Mouse (Mus musculus): Measurements from ENCODE around the gene Rassf7. TPM values are rescaled to one million over a fixed set of nuclear protein-coding genes. Genes with fewer than 3 reads are reported as not detected.

The Rassf7 gene
- polyA plus RNA-seq, 1 experiment = 2.3 TPM

Other genes starting within 250 kb of the Rassf7 start
- gene Ifitm1, start 248.6 kb upstream of the Rassf7 start, polyA plus RNA-seq (2012; rRNA removed) = 28.8 and 33.2 TPM in 2 replicates
- gene Ifitm3, start 205.1 kb upstream of the Rassf7 start, polyA plus RNA-seq (2012; rRNA removed) = 72.6 and 82.1 TPM in 2 replicates
- 0.86 and 1.0 TPM in 2 replicates for gene Ifitm6, start 197.9 kb upstream of the Rassf7 start, polyA plus RNA-seq (2012; rRNA removed)
- not detected in 2 replicates for gene Gm17387, start 186.7 kb upstream of the Rassf7 start, polyA plus RNA-seq (2012; rRNA removed)
- 99.1 and 103 TPM in 2 replicates for gene B4galnt4, start 154.8 kb upstream of the Rassf7 start, polyA plus RNA-seq (2012; rRNA removed)
- gene Pkp3, start 137.6 kb upstream of the Rassf7 start, polyA plus RNA-seq (2012; rRNA removed) = 0.11 and 0.22 TPM in 2 replicates
- gene Sigirr, start 115.3 kb upstream of the Rassf7 start, polyA plus RNA-seq (2012; rRNA removed) = 3.7 and 4.0 TPM in 2 replicates
- gene Ano9, start 98.1 kb upstream of the Rassf7 start, polyA plus RNA-seq (2012; rRNA removed) = 0.08 and 0.10 TPM in 2 replicates
- 52.1 and 62.4 TPM in 2 replicates for gene Ptdss2, start 93.5 kb upstream of the Rassf7 start, polyA plus RNA-seq (2012; rRNA removed)
- 34.5 and 36.4 TPM in 2 replicates for gene Rnh1, start 43.0 kb upstream of the Rassf7 start, polyA plus RNA-seq (2012; rRNA removed)
- gene Hras, start 21.9 kb upstream of the Rassf7 start, polyA plus RNA-seq (2012; rRNA removed) = 243 and 245 TPM in 2 replicates
- gene Lrrc56, start 21.7 kb upstream of the Rassf7 start, polyA plus RNA-seq (2012; rRNA removed) = 4.8 and 5.5 TPM in 2 replicates
- 0.17 and 0.20 TPM in 2 replicates for gene Lmntd2, start 1.8 kb upstream of the Rassf7 start, polyA plus RNA-seq (2012; rRNA removed)
- 31.0 and 35.1 TPM in 2 replicates for gene Phrf1, start 12.9 kb downstream of the Rassf7 start, polyA plus RNA-seq (2012; rRNA removed)
- 7.7 and 8.6 TPM in 2 replicates for gene Irf7, start 50.6 kb downstream of the Rassf7 start, polyA plus RNA-seq (2012; rRNA removed)
- gene Cdhr5, start 60.9 kb downstream of the Rassf7 start, polyA plus RNA-seq (2012; rRNA removed) = not detected in 2 replicates
- 12.4 and 29.9 TPM in 2 replicates for gene Sct, start 63.3 kb downstream of the Rassf7 start, polyA plus RNA-seq (2012; rRNA removed)
- gene Drd4, start 76.1 kb downstream of the Rassf7 start, polyA plus RNA-seq (2012; rRNA removed) = 0.44 and 0.48 TPM in 2 replicates
- gene Deaf1, start 111.8 kb downstream of the Rassf7 start, polyA plus RNA-seq (2012; rRNA removed) = 43.0 and 43.8 TPM in 2 replicates
- 60.4 and 64.8 TPM in 2 replicates for gene Tmem80, start 111.9 kb downstream of the Rassf7 start, polyA plus RNA-seq (2012; rRNA removed)
- 4.4 and 5.5 TPM in 2 replicates for gene Eps8l2, start 123.0 kb downstream of the Rassf7 start, polyA plus RNA-seq (2012; rRNA removed)
- 151 and 152 TPM in 2 replicates for gene Taldo1, start 176.3 kb downstream of the Rassf7 start, polyA plus RNA-seq (2012; rRNA removed)
- 49.9 and 55.6 TPM in 2 replicates for gene Gatd1, start 198.3 kb downstream of the Rassf7 start, polyA plus RNA-seq (2012; rRNA removed)
- gene Cend1, start 213.6 kb downstream of the Rassf7 start, polyA plus RNA-seq (2012; rRNA removed) = 204 and 235 TPM in 2 replicates
- gene Slc25a22, start 222.0 kb downstream of the Rassf7 start, polyA plus RNA-seq (2012; rRNA removed) = 227 and 251 TPM in 2 replicates
- gene Pidd1, start 228.2 kb downstream of the Rassf7 start, polyA plus RNA-seq (2012; rRNA removed) = 3.3 and 3.5 TPM in 2 replicates
- 556 and 592 TPM in 2 replicates for gene Rplp2, start 231.5 kb downstream of the Rassf7 start, polyA plus RNA-seq (2012; rRNA removed)
- 27.5 and 29.8 TPM in 2 replicates for gene Pnpla2, start 239.3 kb downstream of the Rassf7 start, polyA plus RNA-seq (2012; rRNA removed)
- gene Cracr2b, start 245.2 kb downstream of the Rassf7 start, polyA plus RNA-seq (2012; rRNA removed) = 5.1 and 8.7 TPM in 2 replicates

Measured in frontal cortex, adult 2 months (tissue).